Mouse (Mus musculus) MEL (cell line): ENCODE measurements around the gene Msantd2. TPM values are rescaled to one million over a fixed set of nuclear protein-coding genes. Genes with fewer than 3 reads are reported as not detected.

Source experiments
- DNase-seq: peaks from one replicate; pipeline ENCODE4 v3.0.0; 2011; ENCODE audit warnings: low read depth, low spot score
- H3K27ac ChIP-seq: 2 replicates; pipeline ENCODE4 v1.5.1; 2012; ENCODE audit warnings: low read depth, mild to moderate bottlenecking, control low read depth, low read length, moderate library complexity; ENCODE audit not compliant: control insufficient read depth
- H3K27me3 ChIP-seq, 2 experiments: fragments of 150-350 bp in 1 of 2; sonication (generic) in 1 of 2; 2 replicates each; pipeline ENCODE4 v1.6.1; 2012; ENCODE audit warnings: low read length in 2 of 2, mild to moderate bottlenecking in 2 of 2, improper control_type of control experiment in 1 of 2, moderate library complexity in 1 of 2; ENCODE audit not compliant: insufficient read depth in 2 of 2, control insufficient read depth in 1 of 2
- H3K36me3 ChIP-seq, 2 experiments: 2 replicates each; pipeline ENCODE4 v1.6.1; 2012 to 2014; ENCODE audit warnings: low read length in 2 of 2, improper control_type of control experiment in 1 of 2, inconsistent platforms in 1 of 2, mild to moderate bottlenecking in 1 of 2; ENCODE audit not compliant: insufficient read depth in 2 of 2, control insufficient read depth in 1 of 2
- H3K4me1 ChIP-seq, 2 experiments: fragments of 150-350 bp in 1 of 2; sonication (generic) in 1 of 2; 2 replicates each; pipeline ENCODE4 v1.6.1; 2012; ENCODE audit warnings: low read length in 2 of 2, improper control_type of control experiment in 1 of 2, mild to moderate bottlenecking in 1 of 2; ENCODE audit not compliant: insufficient read depth in 2 of 2, control insufficient read depth in 1 of 2
- H3K4me3 ChIP-seq, 2 experiments: fragments of 150-350 bp in 1 of 2; sonication (generic) in 1 of 2; 2 replicates each; pipeline ENCODE4 v1.5.1; 2012; ENCODE audit warnings: low read depth in 2 of 2, low read length in 2 of 2, mild to moderate bottlenecking in 2 of 2, moderate library complexity in 2 of 2, control low read depth in 1 of 2, improper control_type of control experiment in 1 of 2; ENCODE audit not compliant: control insufficient read depth in 1 of 2, insufficient read depth in 1 of 2
- H3K79me2 ChIP-seq: 2 replicates; pipeline ENCODE4 v1.6.1; 2012; ENCODE audit warnings: mild to moderate bottlenecking, low read length, moderate library complexity; ENCODE audit not compliant: control insufficient read depth, poor library complexity, insufficient read depth
- H3K9ac ChIP-seq: 2 replicates; pipeline ENCODE4 v1.6.1; 2012; ENCODE audit warnings: low read depth, mild to moderate bottlenecking, control low read depth, low read length, moderate library complexity; ENCODE audit not compliant: control insufficient read depth, poor library complexity, severe bottlenecking
- H3K9me3 ChIP-seq: fragments of 150-350 bp; sonication (generic); replicated peaks from 2 replicates; pipeline ENCODE4 v1.6.1; 2012; ENCODE audit warnings: mild to moderate bottlenecking, low read length, improper control_type of control experiment, moderate library complexity; ENCODE audit not compliant: insufficient read depth
- BHLHE40 ChIP-seq: IDR thresholded peaks from 2 replicates; pipeline ENCODE4 v1.6.1; 2012; ENCODE audit warnings: low read depth, mild to moderate bottlenecking, inconsistent platforms, low read length, improper control_type of control experiment, borderline replicate concordance
- CTCF ChIP-seq, 3 experiments: IDR thresholded peaks in 2 of 3; conservative IDR thresholded peaks in 1 of 3; 2 replicates each; pipeline ENCODE4 v1.5.1; 2011 to 2012; ENCODE audit warnings: low read length in 3 of 3, low read depth in 2 of 3, mild to moderate bottlenecking in 2 of 3, improper control_type of control experiment in 1 of 3, inconsistent platforms in 1 of 3, mixed read lengths in 1 of 3, moderate library complexity in 1 of 3; ENCODE audit not compliant: control insufficient read depth in 1 of 3, insufficient read depth in 1 of 3, poor library complexity in 1 of 3, severe bottlenecking in 1 of 3
- E2F4 ChIP-seq: IDR thresholded peaks from 2 replicates; pipeline ENCODE4 v1.6.1; 2011; ENCODE audit warnings: low read depth, low read length, improper control_type of control experiment, borderline replicate concordance
- ELF1 ChIP-seq: IDR thresholded peaks from 2 replicates; pipeline ENCODE4 v1.6.1; 2014; ENCODE audit warnings: low read depth, mild to moderate bottlenecking, inconsistent platforms, low read length, improper control_type of control experiment, moderate library complexity
- EP300 ChIP-seq, 2 experiments: IDR thresholded peaks; 2 replicates each; pipeline ENCODE4 v1.6.1; 2011; ENCODE audit warnings: improper control_type of control experiment in 2 of 2, low read length in 2 of 2, low read depth in 1 of 2, mild to moderate bottlenecking in 1 of 2
- ETS1 ChIP-seq: IDR thresholded peaks from 2 replicates; pipeline ENCODE4 v1.6.1; 2012; ENCODE audit warnings: low read depth, mild to moderate bottlenecking, inconsistent platforms, low read length, improper control_type of control experiment, moderate library complexity
- GATA1 ChIP-seq: IDR thresholded peaks from 2 replicates; pipeline ENCODE4 v1.6.1; 2011; ENCODE audit warnings: low read depth, low read length, improper control_type of control experiment
- HCFC1 ChIP-seq: IDR thresholded peaks from 2 replicates; pipeline ENCODE4 v1.6.1; 2012; ENCODE audit warnings: low read depth, mild to moderate bottlenecking, inconsistent platforms, low read length, improper control_type of control experiment, moderate library complexity
- MAFK ChIP-seq: IDR thresholded peaks from 2 replicates; pipeline ENCODE4 v1.6.1; 2011; ENCODE audit warnings: low read depth, mild to moderate bottlenecking, low read length, improper control_type of control experiment, borderline replicate concordance
- MAX ChIP-seq: IDR thresholded peaks from 2 replicates; pipeline ENCODE4 v1.6.1; 2011; ENCODE audit warnings: low read length, improper control_type of control experiment
- MEF2A ChIP-seq: IDR thresholded peaks from 2 replicates; pipeline ENCODE4 v1.6.1; 2014; ENCODE audit warnings: low read depth, mild to moderate bottlenecking, inconsistent platforms, low read length, improper control_type of control experiment; ENCODE audit not compliant: poor library complexity, insufficient replicate concordance, severe bottlenecking; ENCODE audit errors: extremely low read depth
- MXI1 ChIP-seq: IDR thresholded peaks from 2 replicates; pipeline ENCODE4 v1.6.1; 2011; ENCODE audit warnings: mild to moderate bottlenecking, low read depth, low read length, improper control_type of control experiment
- MYB ChIP-seq: IDR thresholded peaks from 2 replicates; pipeline ENCODE4 v1.6.1; 2011; ENCODE audit warnings: mild to moderate bottlenecking, low read depth, low read length, improper control_type of control experiment
- NELFE ChIP-seq: IDR thresholded peaks from 2 replicates; pipeline ENCODE4 v1.6.1; 2011; ENCODE audit warnings: low read depth, low read length, improper control_type of control experiment
- NRF1 ChIP-seq: IDR thresholded peaks from 2 replicates; pipeline ENCODE4 v1.6.1; 2014; ENCODE audit warnings: low read depth, mild to moderate bottlenecking, inconsistent platforms, low read length, improper control_type of control experiment, moderate library complexity; ENCODE audit not compliant: poor library complexity, insufficient read depth, severe bottlenecking
- POLR2A ChIP-seq, 2 experiments: IDR thresholded peaks; 2 replicates each; pipeline ENCODE4 v1.6.1; 2011 to 2012; ENCODE audit warnings: low read length in 2 of 2, mild to moderate bottlenecking in 2 of 2, control low read depth in 1 of 2, improper control_type of control experiment in 1 of 2, low read depth in 1 of 2, moderate library complexity in 1 of 2; ENCODE audit not compliant: control insufficient read depth in 1 of 2, insufficient read depth in 1 of 2, poor library complexity in 1 of 2
- POLR2AphosphoS2 ChIP-seq: IDR thresholded peaks from 2 replicates; pipeline ENCODE4 v1.6.1; 2011; ENCODE audit warnings: low read length, improper control_type of control experiment
- POLR2AphosphoS5 ChIP-seq: IDR thresholded peaks from 2 replicates; pipeline ENCODE4 v1.6.1; 2012; ENCODE audit warnings: low read depth, borderline replicate concordance, mild to moderate bottlenecking, inconsistent platforms, low read length, moderate library complexity, mixed read lengths
- RAD21 ChIP-seq: IDR thresholded peaks from 2 replicates; pipeline ENCODE4 v1.6.1; 2011; ENCODE audit warnings: mild to moderate bottlenecking, low read depth, low read length, improper control_type of control experiment
- RCOR1 ChIP-seq: IDR thresholded peaks from 2 replicates; pipeline ENCODE4 v1.6.1; 2012; ENCODE audit warnings: low read depth, mild to moderate bottlenecking, inconsistent platforms, low read length, improper control_type of control experiment
- SIN3A ChIP-seq: IDR thresholded peaks from 2 replicates; pipeline ENCODE4 v1.6.1; 2012; ENCODE audit warnings: low read length, improper control_type of control experiment, inconsistent platforms
- SMC3 ChIP-seq: IDR thresholded peaks from 2 replicates; pipeline ENCODE4 v1.6.1; 2011; ENCODE audit warnings: low read depth, low read length, improper control_type of control experiment
- TAL1 ChIP-seq: IDR thresholded peaks from 2 replicates; pipeline ENCODE4 v1.6.1; 2012; ENCODE audit warnings: mild to moderate bottlenecking, inconsistent platforms, low read length, moderate library complexity, mixed read lengths
- TBP ChIP-seq: IDR thresholded peaks from 2 replicates; pipeline ENCODE4 v1.8.0; 2011; ENCODE audit warnings: low read depth, low read length, improper control_type of control experiment
- UBTF ChIP-seq: IDR thresholded peaks from 2 replicates; pipeline ENCODE4 v1.6.1; 2012; ENCODE audit warnings: low read depth, mild to moderate bottlenecking, inconsistent platforms, low read length, improper control_type of control experiment, moderate library complexity, borderline replicate concordance; ENCODE audit not compliant: insufficient read depth
- USF1 ChIP-seq: IDR thresholded peaks from 2 replicates; pipeline ENCODE4 v1.6.1; 2014; ENCODE audit warnings: low read depth, mild to moderate bottlenecking, inconsistent platforms, low read length, improper control_type of control experiment, moderate library complexity
- ZKSCAN1 ChIP-seq: IDR thresholded peaks from 2 replicates; pipeline ENCODE4 v1.6.1; 2012; ENCODE audit warnings: low read depth, mild to moderate bottlenecking, inconsistent platforms, low read length, improper control_type of control experiment, moderate library complexity
- ZNF384 ChIP-seq: IDR thresholded peaks from 2 replicates; pipeline ENCODE4 v1.6.1; 2012; ENCODE audit warnings: low read depth, mild to moderate bottlenecking, inconsistent platforms, low read length, improper control_type of control experiment
- polyA plus RNA-seq, 2 experiments: library from polyadenylated mRNA; stranded (reverse) in 1 of 2; unstranded in 1 of 2; fragments of >175 nt in 1 of 2; fragments of >200 nt in 1 of 2; gene quantifications; 2 replicates each; pipeline versions ENCODE4 v1.2.1 to v1.2.4; 2012; ENCODE audit warnings: low replicate concordance in 2 of 2, low read depth in 1 of 2; ENCODE audit not compliant: insufficient read length in 2 of 2, insufficient read depth in 1 of 2, missing spikeins in 1 of 2
- total RNA-seq: library from RNA; depleted of rRNA; stranded (reverse); fragments of 300-350 nt; gene quantifications from 2 replicates; pipeline ENCODE4 v1.2.3, GENCODE M21; 2012

Gene Msantd2
- total and polyA plus RNA-seq, 3 experiments = 15.5 to 26.2 TPM; not detected in 1

- no peak for TF ChIP-seq RCOR1
- no peak for TF ChIP-seq GATA1
- no peak for TF ChIP-seq POLR2A (IDR thresholded peaks at IDR 0.05; ENCODE audit: control insufficient read depth in 1 of 2, insufficient read depth in 1 of 2, low read depth in 1 of 2, low read length in 2 of 2, poor library complexity in 1 of 2)
- TF ChIP-seq ETS1 = no peak
- no peak for TF ChIP-seq CTCF (IDR thresholded peaks at IDR 0.05 in 2 of 3, conservative IDR thresholded peaks at IDR 0.05 in 1 of 3; ENCODE audit: control insufficient read depth in 1 of 3, insufficient read depth in 1 of 3, low read depth in 2 of 3, low read length in 3 of 3, poor library complexity in 1 of 3, severe bottlenecking in 1 of 3)
- no peak for TF ChIP-seq EP300 (IDR thresholded peaks at IDR 0.05; ENCODE audit: low read depth in 1 of 2, low read length in 2 of 2)
- TF ChIP-seq MAX = no peak
- TF ChIP-seq E2F4 = no peak
- no peak for TF ChIP-seq SMC3
- TF ChIP-seq TBP = no peak
- TF ChIP-seq, all 39 proteins: peak for 0
- H3K27ac ChIP-seq = peak overlapping the region; percentile 94; the same call in 1 of the 2 replicates
Observed at GRCm38 (mm10) chr9:37488041-37488440, 1.1 kb upstream of the Msantd2 start.

GRCm38 (mm10) chr9:37489446-37490120 lies 464 bp downstream of the Msantd2 start:
- Histone ChIP-seq H3K9me3 (no peaks in the 10 kb centered on the region), H3K4me3 (peak overlapping the region; percentile 63 to 93), H3K9ac (peak overlapping the region; percentile 92), H3K27me3 (no peaks in the 10 kb centered on the region), H3K36me3 (peaks cover 0 to 12% of the 10 kb centered on the region in 2 experiments; a peak in 2 of 4 replicates), H3K4me1 (peaks cover 2 to 6% of the 10 kb centered on the region in 2 experiments; a peak in 1 of 4 replicates), H3K79me2 (peaks cover 37% of the 10 kb centered on the region), H3K27ac (peak overlapping the region; percentile 94)
- DNase-seq = peak; percentile 86
- no peak for TF ChIP-seq ZKSCAN1
- TF ChIP-seq RAD21 = no peak
- no peak for TF ChIP-seq NRF1
- TF ChIP-seq BHLHE40 = no peak
- 0 out of 2 replicates have a peak, but pooled peaks have one; percentile 44 for TF ChIP-seq UBTF
- peak; percentile 57; the same call in 1 of the 2 replicates for TF ChIP-seq HCFC1
- no peak for TF ChIP-seq TBP
- no peak for TF ChIP-seq TAL1
- no peak for TF ChIP-seq ZNF384
- TF ChIP-seq USF1 = no peak
- 0 out of 2 replicates have a peak, but pooled peaks have one; percentile 42 for TF ChIP-seq ETS1
- 0 out of 2 replicates have a peak, but pooled peaks have one; percentile 12 for TF ChIP-seq RCOR1
- no peak for TF ChIP-seq EP300 (IDR thresholded peaks at IDR 0.05; ENCODE audit: low read depth in 1 of 2, low read length in 2 of 2)
- no peak for TF ChIP-seq POLR2A (IDR thresholded peaks at IDR 0.05; ENCODE audit: control insufficient read depth in 1 of 2, insufficient read depth in 1 of 2, low read depth in 1 of 2, low read length in 2 of 2, poor library complexity in 1 of 2)
- no peak for TF ChIP-seq CTCF (IDR thresholded peaks at IDR 0.05 in 2 of 3, conservative IDR thresholded peaks at IDR 0.05 in 1 of 3; ENCODE audit: control insufficient read depth in 1 of 3, insufficient read depth in 1 of 3, low read depth in 2 of 3, low read length in 3 of 3, poor library complexity in 1 of 3, severe bottlenecking in 1 of 3)
- no peak for TF ChIP-seq MAFK
- peak; percentile 56 for TF ChIP-seq SIN3A
- no peak for TF ChIP-seq ELF1
- no peak for TF ChIP-seq POLR2AphosphoS5
- no peak for TF ChIP-seq MEF2A
- TF ChIP-seq NELFE = no peak
- TF ChIP-seq MXI1 = peak; percentile 64; the same call in 1 of the 2 replicates
- TF ChIP-seq POLR2AphosphoS2 = no peak
- TF ChIP-seq GATA1 = no peak
- no peak for TF ChIP-seq MYB

More at GRCm38 (mm10) chr9:37488041-37488440, 1.1 kb upstream of the Msantd2 start:
- H3K79me2 ChIP-seq = peaks cover 32% of the 10 kb centered on the region
- H3K4me1 ChIP-seq = peaks cover 2 to 6% of the 10 kb centered on the region in 2 experiments; a peak in 1 of 4 replicates
- peak overlapping the region; percentile 63 to 93 for H3K4me3 ChIP-seq
- peaks cover 0 to 12% of the 10 kb centered on the region in 2 experiments; a peak in 2 of 4 replicates for H3K36me3 ChIP-seq
- H3K9me3 ChIP-seq = no peaks in the 10 kb centered on the region
- H3K27me3 ChIP-seq = peaks cover 2 to 3% of the 10 kb centered on the region in 2 experiments; a peak in 1 of 4 replicates
- no peak for DNase-seq
- peak overlapping the region; percentile 92 for H3K9ac ChIP-seq
